Mouse (Mus musculus): ENCODE measurements around the gene Slc25a45. TPM values are rescaled to one million over a fixed set of nuclear protein-coding genes. Genes with fewer than 3 reads are reported as not detected.
A peak's percentile ranks its signal among the peaks of the same experiment; 100 is the strongest.

The Slc25a45 gene
- 34.0 and 41.0 TPM in 2 replicates for total RNA-seq (2017)

DNA sequence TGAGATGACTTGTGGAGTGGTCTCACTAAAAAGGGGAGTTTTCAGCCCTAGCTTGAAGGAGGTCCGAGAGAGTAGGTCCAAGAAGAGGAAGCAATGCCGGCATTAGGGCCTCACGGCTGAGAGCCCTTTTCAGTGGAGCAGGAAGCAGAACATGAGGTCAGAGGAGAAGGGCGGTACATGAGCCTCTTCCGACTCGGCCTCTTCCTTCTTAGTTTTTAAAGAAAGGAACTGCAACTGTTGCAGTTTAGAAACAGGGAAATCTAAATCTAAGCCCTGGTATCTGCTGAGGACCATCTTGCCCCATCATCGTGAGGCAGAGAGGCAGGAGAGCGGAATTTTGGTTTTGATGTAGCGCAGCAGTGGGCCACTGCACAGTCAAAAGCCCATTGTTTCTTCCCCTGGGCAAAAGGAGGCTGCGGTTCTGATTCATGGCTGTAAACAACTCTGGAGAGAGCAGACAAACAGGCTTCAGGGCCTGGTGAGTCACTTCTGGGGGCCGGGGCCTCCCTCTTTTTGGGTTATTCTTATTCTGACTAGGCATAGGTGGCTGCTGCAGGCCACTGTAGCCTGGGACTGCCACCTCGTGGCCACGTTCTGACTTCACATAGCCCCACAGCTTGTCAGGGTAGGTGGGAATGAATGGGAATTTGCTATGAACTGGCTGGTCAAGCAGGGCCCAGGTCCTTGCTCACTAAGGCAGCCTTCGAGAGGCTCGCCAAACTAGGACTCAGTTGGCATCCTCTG is at the start of gene Slc25a45:
Gene Slc25a45 (plus strand): TSS at position 191 of the 744 bp plus-strand sequence.
- peak; percentile 64 for ATAC-seq (replicated peaks; ENCODE audit: low read depth, poor library complexity, severe bottlenecking)

DNA sequence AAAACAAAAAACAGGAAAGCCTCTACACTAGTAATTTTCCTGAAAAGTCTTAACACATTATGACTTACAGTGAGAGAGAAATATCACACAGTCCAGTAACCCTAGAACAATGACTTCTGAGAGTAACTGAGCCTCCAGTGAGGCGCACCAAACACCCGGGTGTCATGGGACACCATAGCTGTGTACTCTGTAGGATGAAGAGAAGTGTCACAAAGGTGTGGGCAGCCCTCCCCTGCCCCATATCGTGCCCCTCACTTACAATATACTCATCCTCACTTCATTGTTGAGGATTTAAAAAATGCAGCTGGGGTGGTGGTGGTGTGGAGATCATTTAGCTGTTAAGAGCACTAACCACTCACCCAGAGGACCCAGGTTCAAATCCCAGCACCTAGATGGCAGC is 49.5 kb upstream of the Slc25a45 start:
- ATAC-seq (replicated peaks; ENCODE audit: low read depth, poor library complexity, severe bottlenecking): no peak

DNA sequence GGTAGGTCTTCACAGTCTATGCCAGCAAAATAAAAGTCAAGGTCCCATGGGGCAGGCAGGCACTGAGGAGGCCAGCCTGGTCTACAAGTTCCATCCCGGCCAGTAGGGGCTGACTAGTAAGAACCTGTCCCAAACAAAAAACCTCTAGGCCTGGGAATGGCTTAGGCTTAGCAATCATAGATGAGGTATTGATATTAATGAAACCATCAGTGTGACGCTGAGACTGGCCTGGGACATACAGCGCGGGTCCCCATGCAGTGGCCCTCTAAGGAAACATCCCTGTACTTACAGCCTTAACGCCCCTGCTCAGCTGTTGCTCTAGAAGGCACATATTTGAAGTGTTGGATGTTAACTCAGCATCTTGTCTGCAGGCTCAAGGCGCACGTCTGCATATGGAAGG is 48.7 kb upstream of the Slc25a45 start:
- ATAC-seq (replicated peaks; ENCODE audit: low read depth, poor library complexity, severe bottlenecking): no peak

DNA sequence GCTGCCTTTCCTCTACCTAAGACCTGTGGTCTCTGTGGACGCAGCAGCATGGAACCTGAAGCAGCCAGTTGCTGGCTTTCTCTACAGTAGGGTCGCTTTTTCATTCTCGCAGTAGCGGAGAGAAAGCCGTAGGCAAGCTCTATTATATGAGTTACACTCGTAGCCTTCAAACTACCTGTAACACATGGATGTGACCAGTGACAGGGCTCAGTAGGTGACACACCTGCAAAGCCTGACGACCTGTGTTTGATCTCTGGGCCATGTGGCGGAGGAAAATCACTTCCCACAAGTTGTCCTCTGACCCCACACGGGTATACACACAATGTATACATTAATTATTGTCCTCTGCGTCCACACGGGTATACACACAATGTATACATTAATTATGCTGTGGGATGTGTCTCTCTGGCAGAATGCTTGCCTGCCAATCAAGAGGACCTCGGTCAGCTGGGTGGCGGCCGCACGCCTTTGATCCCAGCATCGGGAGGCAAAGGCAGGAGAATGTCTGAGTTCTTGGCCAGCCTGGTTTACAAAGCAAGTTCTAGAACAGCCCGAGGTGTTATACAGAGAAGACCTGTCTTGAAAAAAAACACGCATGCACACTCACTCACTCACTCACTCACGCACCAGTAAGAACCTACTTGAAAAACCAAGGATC is 47.5 kb upstream of the Slc25a45 start:
- no peak for ATAC-seq (replicated peaks; ENCODE audit: low read depth, poor library complexity, severe bottlenecking)

DNA sequence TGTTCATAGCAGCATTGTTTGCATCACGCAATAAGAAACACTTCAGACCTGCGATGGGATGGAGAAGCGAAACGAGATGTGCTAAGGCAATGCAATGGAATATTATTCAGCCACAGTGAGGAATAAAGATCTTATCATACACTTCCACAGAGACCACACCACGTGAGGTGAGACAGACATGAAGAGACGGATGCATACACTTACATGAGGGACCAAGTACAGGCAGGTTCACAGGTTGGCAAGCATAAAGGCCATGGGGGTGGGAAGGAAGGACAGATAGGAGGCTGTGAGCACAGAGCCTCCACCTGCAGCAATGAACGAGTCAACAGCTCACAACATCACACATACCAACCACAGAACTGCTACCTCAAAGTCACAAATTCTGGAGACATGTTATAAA is 46.8 kb upstream of the Slc25a45 start:
- no peak for ATAC-seq (replicated peaks; ENCODE audit: low read depth, poor library complexity, severe bottlenecking)

DNA sequence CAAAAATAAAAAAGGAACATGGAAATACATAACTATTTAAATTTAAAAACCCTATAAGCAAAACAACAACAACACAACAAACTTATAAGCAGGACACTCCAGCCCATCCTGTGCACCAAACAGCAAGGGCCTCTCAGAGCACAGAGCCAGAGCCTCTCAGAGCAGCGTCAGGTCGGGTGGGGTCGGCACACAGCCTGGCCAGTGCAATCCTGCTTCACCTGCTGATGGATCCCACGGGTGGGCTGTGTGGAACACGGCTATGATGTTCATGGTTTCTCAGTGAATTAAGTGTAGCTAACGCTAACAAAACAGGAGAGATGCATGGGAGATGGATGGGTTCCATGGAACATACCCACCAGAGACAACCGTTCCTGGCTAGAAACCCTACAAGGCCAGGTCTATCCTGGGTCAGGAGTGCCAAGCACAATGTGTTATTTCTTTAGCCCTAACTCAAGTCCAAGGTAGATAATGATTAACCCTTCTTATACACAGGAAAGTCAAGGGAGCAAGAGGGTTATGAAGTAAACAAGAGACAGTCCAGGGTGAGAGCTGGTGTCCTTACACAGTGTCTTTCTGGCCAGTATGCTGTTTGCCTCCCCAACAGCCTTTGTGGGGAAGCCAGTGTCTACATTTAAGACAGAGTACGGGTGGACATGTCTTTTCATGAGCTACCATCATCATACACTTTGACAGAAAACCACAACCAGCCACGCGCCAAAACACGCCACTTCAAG is 46.2 kb upstream of the Slc25a45 start:
- no peak for ATAC-seq (replicated peaks; ENCODE audit: low read depth, poor library complexity, severe bottlenecking)

DNA sequence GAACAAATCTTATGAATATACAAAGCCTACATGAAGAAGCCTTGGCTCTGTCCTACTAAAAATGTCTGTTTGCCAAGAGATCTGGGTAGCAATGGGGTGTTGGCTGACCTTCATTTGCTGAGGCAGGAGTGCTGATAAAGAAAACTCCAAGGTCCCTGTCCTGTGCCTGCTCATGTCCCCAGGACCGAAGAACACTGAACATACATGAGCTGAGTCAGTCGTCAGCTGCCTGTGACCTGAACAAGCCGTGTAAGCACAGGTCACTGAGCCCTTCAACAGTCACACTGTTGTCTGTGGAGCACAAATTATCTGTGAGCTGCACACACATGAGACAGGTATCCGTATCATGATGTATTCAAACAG is 45.7 kb upstream of the Slc25a45 start:
- ATAC-seq (replicated peaks; ENCODE audit: low read depth, poor library complexity, severe bottlenecking): no peak

DNA sequence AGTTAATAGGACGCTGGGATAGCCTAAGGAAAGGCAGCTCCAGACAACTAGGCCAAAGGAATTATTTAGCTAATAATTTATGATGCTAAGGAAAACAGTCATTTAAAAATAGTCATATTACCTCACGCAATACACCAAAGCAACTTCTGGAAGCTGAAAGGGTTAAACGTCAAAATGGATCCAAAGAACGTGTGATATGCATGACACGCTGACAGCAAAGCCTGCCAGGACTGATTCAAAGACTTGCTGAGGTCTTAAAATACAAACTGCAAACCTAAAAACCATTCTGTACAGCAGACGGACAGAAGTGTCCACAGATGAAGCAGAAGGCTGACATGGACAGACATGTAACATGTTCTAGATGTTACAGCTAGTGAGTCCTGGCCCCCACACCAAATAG is 45.3 kb upstream of the Slc25a45 start:
- no peak for ATAC-seq (replicated peaks; ENCODE audit: low read depth, poor library complexity, severe bottlenecking)

DNA sequence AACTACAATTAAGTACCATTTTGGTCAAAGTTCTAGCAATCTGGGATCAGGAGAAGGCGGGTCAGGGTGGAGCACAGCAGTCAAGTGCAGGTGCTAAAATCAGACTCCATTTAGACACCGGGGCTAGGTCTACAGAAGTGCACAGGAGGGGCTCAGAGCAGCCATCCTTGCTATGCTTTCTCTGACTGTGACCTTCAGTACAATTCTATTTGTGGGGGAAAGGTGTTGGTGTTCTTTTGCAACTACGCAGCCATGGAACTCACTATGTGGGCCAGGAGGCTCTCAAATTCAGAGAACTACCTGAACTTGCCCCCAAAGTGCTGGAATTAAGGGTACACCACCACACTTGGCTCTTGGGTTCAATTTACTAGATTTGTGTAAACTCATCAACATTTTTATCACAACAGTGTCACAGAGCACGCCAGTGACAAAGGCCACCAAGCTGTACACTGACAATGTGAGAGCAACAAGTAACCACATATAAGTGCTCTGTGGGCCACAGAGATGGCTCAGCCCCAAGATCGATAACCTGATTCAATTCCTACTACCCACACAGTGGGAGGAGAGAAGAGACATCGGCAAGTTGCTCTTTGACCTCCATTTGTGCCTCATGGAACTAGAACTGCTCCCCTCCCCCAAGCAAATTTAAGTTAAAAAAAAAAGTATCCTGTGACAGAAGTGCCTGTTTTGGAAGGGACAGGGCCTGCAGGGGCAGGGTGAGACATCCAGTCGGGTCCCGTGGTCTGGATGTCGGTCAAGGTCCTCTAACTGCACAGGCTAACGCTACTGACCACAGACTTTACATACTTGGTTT is 44.1 kb upstream of the Slc25a45 start:
- no peak for ATAC-seq (replicated peaks; ENCODE audit: low read depth, poor library complexity, severe bottlenecking)

DNA sequence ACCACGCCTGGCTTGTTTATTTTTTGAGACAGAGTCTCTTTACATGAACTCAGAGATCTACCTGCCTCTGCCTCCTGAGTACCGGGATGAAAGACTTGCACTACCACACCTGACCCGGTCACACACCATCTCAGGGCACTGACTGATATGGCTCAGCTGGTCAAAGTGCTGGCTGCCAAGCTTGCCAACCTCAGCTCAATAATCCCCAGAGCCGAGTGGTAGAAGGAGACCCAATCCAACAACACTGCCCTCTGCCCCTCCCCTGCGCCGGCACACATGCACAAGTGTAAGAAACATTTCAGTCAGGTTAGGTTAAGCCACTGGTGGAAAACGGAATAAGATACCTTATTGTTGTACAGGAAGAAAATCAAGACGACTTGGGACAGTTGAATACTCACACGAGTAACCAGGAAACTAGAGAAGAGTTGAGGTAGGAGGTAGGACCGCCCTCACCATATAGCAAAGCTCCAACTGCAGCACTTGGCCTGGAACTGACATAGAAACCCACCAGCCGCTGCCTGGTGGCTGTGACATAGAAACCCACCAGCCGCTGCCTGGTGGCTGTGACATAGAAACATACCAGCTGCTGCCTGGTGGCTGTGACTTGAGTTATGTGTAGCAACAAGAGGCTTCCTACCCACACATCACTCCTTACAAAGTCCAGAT is 43.2 kb upstream of the Slc25a45 start:
- no peak for ATAC-seq (replicated peaks; ENCODE audit: low read depth, poor library complexity, severe bottlenecking)

DNA sequence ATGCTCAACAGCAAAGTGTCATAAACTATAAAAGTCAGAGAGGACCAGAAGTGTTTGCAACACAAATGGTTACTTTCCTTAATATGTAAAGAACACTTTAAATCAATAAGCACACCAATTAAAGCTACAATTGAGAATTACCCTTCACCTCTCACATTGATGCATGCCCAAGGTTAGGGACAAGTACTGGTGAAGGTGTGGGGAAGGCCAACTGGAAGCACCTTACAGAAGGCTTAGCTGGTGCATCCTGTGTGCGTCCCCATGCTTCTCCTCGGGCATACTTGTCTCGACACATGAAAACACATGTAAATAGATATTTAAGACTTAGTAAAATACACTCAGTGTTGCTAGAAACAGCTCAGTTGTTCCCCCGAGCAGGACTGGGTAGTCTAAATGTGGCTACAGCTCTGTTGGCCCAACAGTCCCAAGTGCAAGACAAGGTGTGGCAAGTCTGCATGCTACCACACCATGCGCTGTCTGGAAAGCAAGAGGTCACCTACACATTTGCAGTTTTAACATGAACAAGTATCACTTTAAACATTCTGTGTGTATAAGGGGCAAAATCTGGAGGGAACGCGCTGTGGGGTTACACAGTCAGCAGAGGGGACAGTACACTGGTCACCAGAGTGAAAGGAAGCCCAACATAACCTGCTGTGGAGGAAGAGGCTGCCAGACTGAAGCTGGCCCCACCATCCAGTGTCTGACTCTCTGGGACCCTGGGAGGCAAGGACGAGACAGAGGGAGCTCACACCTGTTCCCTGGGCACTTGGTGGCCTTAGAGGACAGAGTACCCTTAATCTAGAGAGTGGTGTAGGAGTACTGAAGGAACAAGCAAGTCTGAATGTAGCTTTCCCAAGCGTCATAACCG is 42.3 kb upstream of the Slc25a45 start:
- ATAC-seq (replicated peaks; ENCODE audit: low read depth, poor library complexity, severe bottlenecking): no peak

DNA sequence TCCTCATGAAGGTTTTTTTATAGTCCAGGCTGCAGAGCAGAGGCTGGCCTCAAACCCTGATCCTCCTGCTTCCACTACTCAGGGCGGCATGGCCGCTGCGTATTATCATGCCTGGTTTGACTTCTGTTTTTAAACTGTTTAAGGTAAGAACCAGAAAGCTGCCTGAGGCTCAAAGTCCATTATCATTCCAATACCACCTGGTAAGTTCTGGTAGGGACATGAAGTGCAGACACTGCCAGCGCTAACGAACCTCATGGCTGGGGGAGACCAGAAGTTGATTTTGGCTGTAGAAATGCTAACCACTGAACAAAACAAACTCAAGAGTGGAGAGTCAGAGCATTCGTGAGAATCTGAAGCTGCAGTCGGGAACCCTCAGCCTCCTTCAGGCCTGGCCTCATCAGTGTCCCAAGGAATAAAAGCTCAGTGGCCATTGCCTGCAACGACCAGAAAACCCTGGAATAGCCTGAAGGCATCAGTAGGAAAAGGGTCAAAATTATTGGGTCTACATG is 41.6 kb upstream of the Slc25a45 start:
- no peak for ATAC-seq (replicated peaks; ENCODE audit: low read depth, poor library complexity, severe bottlenecking)

DNA sequence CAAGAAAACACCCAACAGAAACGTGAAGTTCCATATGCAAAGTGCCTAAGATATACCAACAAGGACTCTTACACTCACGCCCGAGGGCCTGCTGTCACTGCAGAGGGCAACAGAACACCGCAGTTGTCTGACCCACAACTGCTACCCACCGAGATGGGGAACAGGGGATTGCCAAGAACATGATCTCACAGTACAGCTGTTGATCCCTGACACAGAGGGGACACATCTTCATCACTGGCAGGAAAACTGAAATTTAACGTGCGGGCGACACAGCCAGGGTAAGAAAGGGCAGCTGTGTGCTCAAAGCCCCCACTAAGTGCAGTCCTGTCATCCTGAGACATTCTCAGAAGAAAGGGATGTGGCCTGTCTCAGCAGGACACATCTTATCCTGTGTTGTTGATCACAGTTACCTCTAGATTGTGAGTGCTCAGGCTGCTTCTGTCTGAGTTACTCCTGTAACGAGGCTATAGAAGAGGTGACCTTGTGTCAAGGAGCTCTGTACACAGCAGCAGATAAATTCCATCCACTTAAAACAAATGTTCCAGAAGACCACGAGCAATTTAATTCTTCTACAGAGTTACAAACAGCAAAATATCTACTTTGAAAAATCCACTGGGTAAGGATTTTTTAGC is 40.6 kb upstream of the Slc25a45 start:
- ATAC-seq (replicated peaks; ENCODE audit: low read depth, poor library complexity, severe bottlenecking): no peak

DNA sequence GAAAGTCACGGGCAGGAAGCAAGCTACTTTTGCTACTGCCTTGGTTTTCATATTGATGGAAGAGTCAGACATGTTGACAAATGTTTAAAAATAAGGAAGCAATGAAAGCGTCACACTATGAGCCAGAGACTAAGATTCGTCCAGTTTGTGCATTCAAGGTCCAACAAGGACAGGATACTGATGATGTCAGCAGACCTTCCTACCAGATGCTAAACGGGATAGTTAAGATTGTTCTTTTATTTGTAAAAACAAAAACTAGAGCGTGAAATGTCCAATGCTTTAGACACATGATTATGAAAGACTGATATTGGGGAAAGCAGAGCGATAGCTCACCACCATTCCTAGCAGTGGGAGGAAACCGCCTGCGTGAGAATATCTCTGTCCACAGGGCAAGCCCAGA is 40.0 kb upstream of the Slc25a45 start:
- ATAC-seq (replicated peaks; ENCODE audit: low read depth, poor library complexity, severe bottlenecking): no peak

DNA sequence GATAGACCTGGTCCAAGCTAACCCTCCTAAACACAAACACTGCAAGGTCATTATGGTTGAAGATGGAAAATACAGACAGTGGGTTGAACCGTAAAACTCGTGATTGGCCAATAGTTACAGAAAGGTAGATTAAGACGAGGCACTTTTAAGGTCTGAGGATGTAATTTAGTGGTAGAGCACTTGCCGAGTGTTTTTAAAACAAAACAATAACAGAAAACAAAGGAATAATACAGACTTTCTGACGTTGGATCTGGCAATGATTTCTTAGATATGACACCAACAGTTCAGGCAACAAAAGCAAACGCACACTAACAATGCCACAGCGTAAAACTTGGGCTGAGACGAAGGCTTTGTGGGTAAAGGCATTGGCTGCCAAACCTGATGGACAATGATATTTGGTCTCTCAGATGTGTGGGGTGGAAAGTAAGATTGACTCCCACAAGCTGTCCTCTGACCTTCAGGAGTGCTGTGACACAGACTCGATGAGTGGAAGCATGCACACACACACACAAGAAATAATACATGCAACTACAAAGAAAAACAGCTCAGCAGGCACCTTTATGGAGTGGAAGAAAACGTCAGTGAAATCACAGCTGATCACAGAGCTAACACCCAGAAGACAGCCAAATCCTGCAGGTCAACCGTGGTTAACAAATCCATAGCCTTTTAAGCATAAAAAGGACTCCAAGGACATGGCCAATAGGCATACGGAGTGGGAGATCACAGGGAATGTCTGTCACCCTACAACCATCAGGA is 39.3 kb upstream of the Slc25a45 start:
- ATAC-seq (replicated peaks; ENCODE audit: low read depth, poor library complexity, severe bottlenecking): no peak

DNA sequence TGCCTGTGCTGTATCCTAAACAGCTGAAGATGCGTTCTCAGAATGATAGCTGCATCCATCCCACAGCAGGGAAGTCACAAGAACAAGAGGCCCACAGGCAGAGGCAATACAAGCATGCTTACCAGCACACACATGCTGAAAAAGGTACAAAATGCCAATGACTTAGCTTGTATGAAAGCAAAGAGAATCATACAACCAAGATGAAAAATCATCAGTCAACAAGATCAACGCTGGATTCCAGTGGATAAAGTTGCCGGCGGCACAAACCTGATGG is 38.8 kb upstream of the Slc25a45 start:
- no peak for ATAC-seq (replicated peaks; ENCODE audit: low read depth, poor library complexity, severe bottlenecking)

DNA sequence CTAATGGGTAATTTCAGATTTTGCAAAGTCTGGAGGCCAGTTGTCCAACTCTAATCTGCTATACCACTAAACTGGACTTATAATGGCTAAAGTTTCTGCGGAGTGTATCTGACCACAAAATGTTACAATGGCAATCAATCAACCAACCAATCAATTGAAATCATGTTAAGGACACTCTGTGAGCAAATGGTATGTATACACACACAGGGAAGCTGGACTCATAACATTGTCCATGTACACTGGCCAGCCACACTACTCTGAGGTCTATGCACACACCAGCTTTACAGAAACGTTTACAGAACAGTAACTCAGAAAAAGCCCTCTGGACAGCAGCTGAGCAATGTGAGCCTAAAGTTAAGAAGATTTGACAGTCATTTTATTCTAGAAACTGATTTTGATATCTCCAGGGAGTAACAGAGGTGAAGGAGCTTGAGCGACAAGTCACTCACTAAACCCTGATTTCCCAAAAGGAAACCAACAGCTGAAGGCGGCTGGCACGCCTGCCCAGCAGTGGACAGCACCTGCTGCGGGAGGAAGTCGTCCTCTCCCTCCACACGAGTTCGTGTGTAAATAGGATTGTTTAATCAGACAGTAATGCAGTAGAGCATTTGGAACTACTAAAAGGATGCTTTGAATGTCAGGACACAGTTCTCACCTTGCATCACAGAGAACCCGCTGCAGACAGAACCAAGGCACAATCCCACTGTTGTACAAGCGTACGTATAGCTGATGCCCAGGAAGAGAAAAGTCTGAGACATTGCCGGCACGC is 38.1 kb upstream of the Slc25a45 start:
- no peak for ATAC-seq (replicated peaks; ENCODE audit: low read depth, poor library complexity, severe bottlenecking)
